Mouse (Mus musculus): ENCODE results near the gene Nav2.

GRCm38 (mm10) chr7:49586530-49587120 is 678.1 kb downstream of the Nav2 start:
- TF ChIP-seq CTCF (IDR thresholded peaks at IDR 0.05; ENCODE audit: borderline replicate concordance, control insufficient read depth, extremely low read depth, insufficient read depth, low read length, poor library complexity) (no peak), POLR2A (IDR thresholded peaks at IDR 0.05; ENCODE audit: control insufficient read depth, extremely low read depth, insufficient read depth, low read length, poor library complexity) (no peak)
